Mouse (Mus musculus) natural killer cell, adult 2 months (primary cell): Measurements from ENCODE around the gene Gpr1.
"Not testable (repeated sequence)": the region's sequence is repeated elsewhere in the genome, so short reads cannot be mapped to it uniquely, and the experiment has no call there.

ENCODE experiments used
- DNase-seq, 2 experiments: peaks; one replicate each; pipeline ENCODE4 v3.0.0; 2022; ENCODE audit warnings: low spot score in 2 of 2

The Gpr1 gene

DNA sequence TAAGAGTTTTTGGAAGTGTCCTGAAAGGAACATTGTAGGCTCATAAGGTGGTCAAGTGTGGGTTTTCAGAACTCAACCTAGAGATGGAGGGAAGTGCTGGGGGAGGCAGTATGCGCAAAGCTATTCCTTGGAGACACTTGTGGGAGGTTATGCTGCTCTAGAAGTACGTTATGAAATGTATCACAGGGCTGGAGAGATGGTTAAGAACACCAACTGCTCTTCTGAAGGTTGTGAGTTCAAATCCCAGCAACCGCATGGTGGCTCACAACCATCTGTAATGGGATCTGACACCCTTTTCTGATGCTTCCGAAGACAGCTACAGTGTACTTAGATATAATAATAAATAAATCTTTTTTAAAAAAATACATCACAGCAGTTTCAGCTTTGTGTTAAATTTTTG, 34.2 kb downstream of the Gpr1 start:
- DNase-seq: no peak

DNA sequence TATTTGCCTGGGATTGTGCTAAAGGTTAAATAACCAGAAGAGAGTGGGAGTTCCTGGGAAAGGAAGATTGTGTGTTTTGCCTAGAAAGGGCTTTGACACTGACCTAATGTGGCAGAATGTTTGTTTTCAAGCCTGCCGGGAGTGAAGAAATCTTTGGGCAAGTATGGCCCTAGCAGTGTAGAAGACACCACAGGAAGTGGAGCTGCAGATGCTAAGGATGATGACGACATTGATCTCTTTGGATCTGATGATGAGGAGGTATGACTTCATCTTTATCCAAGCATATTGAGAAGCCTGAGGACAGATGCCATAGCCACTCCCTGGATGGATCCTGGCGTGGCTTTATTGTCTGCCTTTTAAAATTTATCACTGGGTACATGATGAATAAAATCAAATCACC, 36.0 kb downstream of the Gpr1 start:
- DNase-seq: no peak

DNA sequence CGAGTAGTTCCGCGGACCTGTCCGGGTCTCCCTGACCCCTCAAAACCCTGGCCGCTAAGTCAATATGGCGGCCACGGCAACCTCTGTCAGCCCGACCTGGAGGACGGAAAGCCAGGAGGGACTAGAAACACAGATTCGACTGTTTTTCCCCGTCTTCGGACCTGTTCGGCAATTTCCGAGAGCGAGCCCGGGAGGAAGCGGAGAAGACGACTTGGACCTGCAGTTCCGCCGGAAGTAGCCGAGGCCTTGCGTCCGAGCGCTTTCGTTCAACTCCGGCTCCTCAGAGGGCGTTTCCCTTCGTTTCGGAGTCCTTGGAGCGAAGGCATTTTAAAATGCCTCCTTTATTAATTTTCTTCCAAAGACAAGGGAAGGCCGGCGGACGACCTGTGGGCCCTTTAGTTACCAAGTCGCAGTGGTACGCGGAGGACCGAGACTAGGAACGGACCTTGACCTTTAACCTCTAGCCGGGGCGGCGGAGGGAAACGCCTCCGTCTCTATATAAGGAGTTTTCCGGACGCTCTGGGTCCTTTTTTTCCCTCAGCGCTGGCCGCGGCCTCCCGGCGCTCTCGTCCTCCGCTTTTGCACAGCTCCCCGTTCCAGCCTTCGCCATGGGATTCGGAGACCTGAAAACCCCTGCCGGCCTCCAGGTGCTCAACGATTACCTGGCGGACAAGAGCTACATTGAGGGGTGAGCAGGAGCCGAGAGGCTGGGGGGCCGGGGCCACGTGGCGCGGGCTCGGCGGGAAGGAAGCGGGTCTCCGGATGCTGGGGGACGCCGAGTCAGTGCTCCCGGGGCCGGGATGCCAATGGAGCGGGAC, 37.5 kb downstream of the Gpr1 start, which contains the start of the genes Eef1b2 and Ndufs1:
Gene Eef1b2, plus strand, starts transcription at position 222 of the 818 bp plus-strand sequence.
Gene Ndufs1, minus strand, starts transcription at position 230 of the 818 bp plus-strand sequence.
- peak; percentile 96 to 97 for DNase-seq

DNA sequence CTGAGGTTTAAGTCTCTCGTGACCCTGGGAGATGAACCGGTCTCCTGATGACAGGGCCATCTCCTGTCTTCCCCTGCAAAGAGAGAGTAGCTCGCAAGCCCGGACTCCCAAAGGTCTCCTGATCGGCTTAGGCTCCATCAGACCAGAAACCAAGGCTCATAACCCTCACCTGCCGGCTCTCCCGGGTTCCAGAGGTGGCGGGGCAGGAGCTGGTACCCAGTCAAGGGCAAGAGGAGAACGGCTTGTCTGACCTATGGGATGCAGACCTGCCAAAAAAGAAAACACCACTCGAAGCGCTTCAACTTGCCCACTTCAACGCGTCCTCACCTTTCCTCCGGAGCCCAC, 38.1 kb downstream of the Gpr1 start:
- DNase-seq: no peak

DNA sequence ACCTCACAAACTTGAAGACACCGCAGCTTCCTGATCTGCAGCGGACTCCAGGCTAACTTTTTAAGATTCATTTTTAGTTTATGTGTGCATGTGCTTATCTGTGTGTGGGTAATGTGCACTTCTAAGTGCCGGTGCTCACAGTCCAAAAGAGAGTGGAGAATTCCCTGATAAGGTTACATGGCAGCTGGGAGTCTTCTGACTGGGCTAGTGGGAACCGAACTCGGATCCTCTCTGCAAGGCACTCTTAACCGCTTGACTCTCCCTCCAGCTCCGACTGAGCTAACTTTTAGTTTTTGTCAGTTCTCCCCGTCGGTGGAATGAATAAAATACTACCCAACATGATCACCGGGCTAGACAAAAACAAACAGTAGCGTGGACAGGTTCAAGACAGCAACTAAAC, 38.5 kb downstream of the Gpr1 start:
- DNase-seq: no peak

DNA sequence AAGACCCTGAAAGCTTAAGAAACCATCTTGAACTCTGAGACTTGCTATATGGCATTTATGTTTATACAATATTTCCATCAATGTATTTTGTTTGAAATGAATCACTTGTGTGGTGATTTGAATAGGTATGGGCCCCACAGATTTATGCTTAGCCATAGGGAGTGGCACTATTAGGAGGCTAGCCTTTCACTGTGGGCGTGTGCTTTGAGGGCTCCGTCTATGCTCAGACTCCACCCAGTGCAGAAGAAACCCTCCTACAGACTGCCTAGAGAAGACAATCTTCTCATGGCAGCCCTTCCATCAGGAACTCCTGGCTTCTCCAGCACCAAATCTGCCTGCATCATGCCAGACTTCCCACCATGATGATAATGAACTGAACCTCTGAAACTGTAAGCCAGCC, 45.7 kb downstream of the Gpr1 start:
- no peak for DNase-seq

DNA sequence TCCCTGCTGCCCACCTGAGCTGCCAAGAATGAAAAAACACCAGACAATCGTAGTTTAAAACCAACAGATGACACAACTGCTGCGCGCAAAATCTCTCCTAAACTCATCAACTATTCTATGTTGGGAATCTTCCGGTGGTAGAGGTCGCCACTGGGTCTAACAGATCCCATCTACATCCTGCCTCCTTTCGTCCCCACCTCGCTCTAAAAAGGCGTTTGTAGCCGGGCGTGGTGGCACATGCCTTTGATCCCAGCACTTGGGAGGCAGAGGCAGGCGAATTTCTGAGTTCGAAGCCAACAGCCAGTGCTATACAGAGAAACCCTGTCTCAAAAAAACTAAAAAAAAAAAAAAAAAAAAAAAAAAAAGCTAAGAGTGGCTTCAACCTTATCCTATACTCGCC, 74.1 kb downstream of the Gpr1 start:
- DNase-seq: no peak

DNA sequence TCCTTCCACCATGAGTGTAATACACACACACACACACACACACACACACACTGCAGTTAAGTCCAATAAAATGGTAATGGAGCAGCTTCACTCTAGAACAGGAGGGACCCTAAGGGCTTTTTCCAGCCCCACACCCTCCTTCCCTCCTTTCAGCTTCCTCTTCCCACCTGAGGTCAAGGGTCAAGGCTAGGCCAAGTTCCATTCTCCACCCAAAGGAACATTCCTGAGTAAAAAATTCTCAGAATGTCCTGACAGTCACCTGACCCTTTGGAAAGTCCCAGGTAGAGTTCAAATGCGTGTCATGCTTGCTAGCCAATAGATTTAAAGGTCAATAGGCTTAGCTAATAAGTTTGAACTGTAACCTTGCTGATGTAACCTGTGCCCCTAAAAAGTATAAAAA, 75.8 kb downstream of the Gpr1 start:
- DNase-seq: not testable (repeated sequence)

DNA sequence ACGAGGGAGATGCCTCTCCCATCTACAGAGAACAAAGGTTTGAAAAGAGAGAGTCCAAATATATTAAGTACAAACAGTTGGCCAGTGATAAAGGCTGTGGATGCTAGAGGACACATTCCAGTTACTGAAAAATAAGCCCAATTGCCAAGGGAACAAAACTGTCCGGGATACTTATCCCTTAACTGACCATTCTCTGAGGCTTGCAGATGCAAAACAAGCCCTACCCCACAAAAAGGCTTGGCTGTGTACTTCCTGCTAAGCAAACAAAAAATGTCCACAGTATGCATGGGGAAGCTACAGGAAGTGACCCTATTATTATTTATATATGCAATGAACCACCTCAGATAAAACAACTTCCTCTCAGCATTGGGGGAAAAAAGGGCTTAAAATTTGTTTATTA, 76.4 kb downstream of the Gpr1 start:
- no peak for DNase-seq

DNA sequence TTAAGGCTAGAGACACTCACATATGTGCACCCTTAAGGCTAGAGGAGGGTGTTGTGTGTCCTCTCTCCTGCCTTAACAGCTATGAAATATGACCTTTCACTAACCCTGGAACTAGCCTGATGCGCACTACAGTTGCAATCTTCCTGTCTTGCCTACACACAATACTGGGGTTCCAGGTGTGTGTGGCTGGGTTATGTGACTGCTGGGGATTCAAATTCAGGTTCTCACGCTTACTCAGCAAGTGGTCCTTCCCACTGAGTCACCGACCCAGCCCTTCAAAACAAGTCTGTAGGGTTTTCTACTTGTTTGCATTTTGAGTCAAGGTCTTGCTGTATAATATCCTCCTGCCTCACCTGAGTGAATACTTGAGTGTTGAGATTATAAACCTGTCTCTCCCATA, 79.8 kb downstream of the Gpr1 start:
- no peak for DNase-seq
